Comparison of ENCODE assay signal across 22 mouse cellular contexts in the genomic region with DNA sequence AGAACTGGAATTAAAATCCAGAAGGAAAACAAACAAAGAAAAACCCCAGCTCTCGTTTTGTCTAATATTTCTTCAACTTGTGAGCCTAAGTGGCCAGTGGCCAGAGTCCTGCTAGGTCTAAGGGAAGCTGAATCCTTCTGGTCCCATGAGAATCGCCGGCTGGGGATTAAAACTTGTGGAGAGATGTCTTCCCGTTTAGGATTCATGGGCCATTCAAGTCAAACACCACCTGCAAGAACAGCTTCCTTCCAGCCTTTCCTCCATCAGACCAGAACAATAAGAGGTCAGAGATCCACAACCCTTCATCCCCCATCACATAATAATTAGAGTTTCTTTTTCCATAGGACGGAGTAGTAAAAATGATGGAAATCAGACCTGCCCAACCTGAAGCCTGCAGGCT. TPM values are rescaled to one million over a fixed set of nuclear protein-coding genes. Genes with fewer than 3 reads are reported as not detected.
A peak's percentile ranks its signal among the peaks of the same experiment; 100 is the strongest.
DNase-seq lines count a peak whose midpoint lies in the region; ATAC-seq and TF ChIP-seq lines count a peak whose summit lies in the region.
"Had no signal": no experiment of that assay in that cellular context is flagged by ENCODE, and none has a peak within 500 bp of the region (broad histone marks: within the 10 kb centered on the region; RNA-seq: fewer than 3 reads in every experiment).

No protein-coding gene starts in this region.

- TF ChIP-seq CTCF in gastrocnemius, adult 2 months (IDR thresholded peaks at IDR 0.05): no peak

- peaks cover 29% of the 10 kb centered on the region for H3K4me1 ChIP-seq in heart, embryonic 11.5 days (ENCODE audit: control insufficient read depth, insufficient read depth, low read length)
- H3K4me1 ChIP-seq: forebrain, embryonic 12.5 days; hindbrain, embryonic 10.5 days; intestine, embryonic 15.5 days had no signal

- no peaks in the 10 kb centered on the region for H3K36me3 ChIP-seq in heart, embryonic 11.5 days (ENCODE audit: control insufficient read depth, insufficient read depth, low read length)
- H3K36me3 ChIP-seq: forebrain, embryonic 12.5 days; G1E; hindbrain, embryonic 10.5 days; intestine, embryonic 15.5 days had no signal

- peak; percentile 43 for DNase-seq in gastrocnemius, adult 2 months
- DNase-seq in gastrocnemius, adult 8-10 months (ENCODE audit: low spot score in 2 of 2): no peak
- DNase-seq in heart, adult 8-10 months (ENCODE audit: low spot score): peak; percentile 71
- peak; percentile 29 for DNase-seq in adipocyte (ENCODE audit: low spot score)
- DNase-seq in heart, postnatal 4 days: peak; percentile 49
- no peak for DNase-seq in cerebellum, adult 9-10 months
- DNase-seq: adrenal gland, postnatal 10 days; B cell, adult 2 months; cerebellum, adult 11 months; cerebellum, adult 9-11 months; cerebellum, postnatal 36 days; kidney, adult 2 months had no signal

- no peaks in the 10 kb centered on the region for H3K9me3 ChIP-seq in heart, embryonic 11.5 days (replicated peaks; ENCODE audit: control insufficient read depth, low read length)
- H3K9me3 ChIP-seq: embryonic facial prominence, embryonic 13.5 days; forebrain, embryonic 12.5 days; G1E; heart, embryonic 13.5 days; hindbrain, embryonic 10.5 days; intestine, embryonic 15.5 days had no signal

- no peak for ATAC-seq in heart, embryonic 11.5 days (replicated peaks; ENCODE audit: insufficient number of reproducible peaks, low FRiP score, low TSS enrichment)
- ATAC-seq: CD4-positive, CD25-positive, alpha-beta regulatory T cell, adult 4 months; forebrain, embryonic 16.5 days; intestine, embryonic 15.5 days had no signal

- H3K9ac ChIP-seq in heart, embryonic 11.5 days (ENCODE audit: low read depth, low read length): no peak overlapping the region
- H3K9ac ChIP-seq: embryonic facial prominence, embryonic 13.5 days; forebrain, embryonic 12.5 days; heart, embryonic 13.5 days; hindbrain, embryonic 14.5 days; intestine, embryonic 15.5 days had no signal

- WGBS in heart, embryonic 11.5 days (ENCODE audit: insufficient replicate concordance): 72% methylated on average over 5 of the region's 5 CpGs

- no peaks in the 10 kb centered on the region for H3K27me3 ChIP-seq in heart, embryonic 11.5 days (ENCODE audit: control insufficient read depth, insufficient read depth, low read length)
- H3K27me3 ChIP-seq: embryonic facial prominence, embryonic 13.5 days; forebrain, embryonic 12.5 days; heart, embryonic 13.5 days; intestine, embryonic 15.5 days had no signal

- H3K27ac ChIP-seq in gastrocnemius, adult 2 months: peak overlapping the region; percentile 54; the same call in 1 of the 2 replicates
- H3K27ac ChIP-seq in heart, embryonic 11.5 days (ENCODE audit: low read depth, low read length): no peak overlapping the region
- H3K27ac ChIP-seq: embryonic facial prominence, embryonic 13.5 days; forebrain, embryonic 12.5 days; hindbrain, embryonic 10.5 days; hindbrain, embryonic 14.5 days; intestine, embryonic 15.5 days had no signal

- no peak overlapping the region for H3K4me3 ChIP-seq in gastrocnemius, adult 2 months
- no peak overlapping the region for H3K4me3 ChIP-seq in heart, embryonic 11.5 days (ENCODE audit: low read depth, low read length)
- H3K4me3 ChIP-seq: embryonic facial prominence, embryonic 13.5 days; forebrain, embryonic 12.5 days; heart, embryonic 13.5 days; hindbrain, embryonic 10.5 days; intestine, embryonic 15.5 days had no signal

- no peak overlapping the region for H3K4me2 ChIP-seq in heart, embryonic 11.5 days
- H3K4me2 ChIP-seq: embryonic facial prominence, embryonic 13.5 days; forebrain, embryonic 12.5 days; heart, embryonic 13.5 days; hindbrain, embryonic 14.5 days; intestine, embryonic 15.5 days had no signal

- intact Hi-C loops in gastrocnemius, adult 2 months (cut with DNase I): no loop called here

RNA-seq across cellular contexts. Expression of gene Gm9913, which starts 30.2 kb away (rescaled TPM):
- under 1 TPM in 1 of 2 experiments, not detected in 1; 0.08 TPM for total RNA-seq in gastrocnemius, adult 2 months (2021)
- total RNA-seq in gastrocnemius, adult 8-10 months (2022): not detected
- under 1 TPM; 0.09 to 0.14 (median 0.10) TPM for total RNA-seq in heart, adult 8-10 months (2022)
- polyA plus RNA-seq in heart, embryonic 11.5 days (2014; fragmentation: Nextera tagmentation; extraction: Ambion mirVana): 0.42 and 0.45 TPM in 2 replicates
- under 1 TPM; 0.57 to 0.65 TPM for total RNA-seq in heart, postnatal 4 days (2021)
- total RNA-seq: G1E had no signal
- polyA plus RNA-seq: CD4-positive, CD25-positive, alpha-beta regulatory T cell, adult 4 months; G1E; hindbrain, embryonic 14.5 days had no signal

RNA-seq across cellular contexts. Expression of gene Fbn1, which starts 33.1 kb away (rescaled TPM):
- 10 to 100 TPM; 33.1 to 55.3 TPM for total RNA-seq in gastrocnemius, adult 2 months (2021)
- total RNA-seq in gastrocnemius, adult 8-10 months (2022): 10 to 100 TPM; 10.9 to 21.0 (median 17.8) TPM
- 10 to 100 TPM; 17.4 to 32.9 (median 23.8) TPM for total RNA-seq in heart, adult 8-10 months (2022)
- 28.5 and 31.9 TPM in 2 replicates for polyA plus RNA-seq in heart, embryonic 11.5 days (2014; fragmentation: Nextera tagmentation; extraction: Ambion mirVana)
- 100 to 1,000 TPM; 223 to 241 TPM for total RNA-seq in heart, postnatal 4 days (2021)
- polyA plus RNA-seq: CD4-positive, CD25-positive, alpha-beta regulatory T cell, adult 4 months; G1E had no signal

Comparison
In these comparisons a context has a peak if more than half of its experiments do, and no peak if none do; other contexts are left out.
1. DNase-seq: peak in gastrocnemius, adult 2 months (single experiment), heart, adult 8-10 months (single experiment), adipocyte (single experiment) and heart, postnatal 4 days (single experiment); none in gastrocnemius, adult 8-10 months (0 of 2) and cerebellum, adult 9-10 months (single experiment).